Mouse (Mus musculus): ENCODE measurements around the gene Il3.
A peak's percentile ranks its signal among the peaks of the same experiment; 100 is the strongest.

DNA sequence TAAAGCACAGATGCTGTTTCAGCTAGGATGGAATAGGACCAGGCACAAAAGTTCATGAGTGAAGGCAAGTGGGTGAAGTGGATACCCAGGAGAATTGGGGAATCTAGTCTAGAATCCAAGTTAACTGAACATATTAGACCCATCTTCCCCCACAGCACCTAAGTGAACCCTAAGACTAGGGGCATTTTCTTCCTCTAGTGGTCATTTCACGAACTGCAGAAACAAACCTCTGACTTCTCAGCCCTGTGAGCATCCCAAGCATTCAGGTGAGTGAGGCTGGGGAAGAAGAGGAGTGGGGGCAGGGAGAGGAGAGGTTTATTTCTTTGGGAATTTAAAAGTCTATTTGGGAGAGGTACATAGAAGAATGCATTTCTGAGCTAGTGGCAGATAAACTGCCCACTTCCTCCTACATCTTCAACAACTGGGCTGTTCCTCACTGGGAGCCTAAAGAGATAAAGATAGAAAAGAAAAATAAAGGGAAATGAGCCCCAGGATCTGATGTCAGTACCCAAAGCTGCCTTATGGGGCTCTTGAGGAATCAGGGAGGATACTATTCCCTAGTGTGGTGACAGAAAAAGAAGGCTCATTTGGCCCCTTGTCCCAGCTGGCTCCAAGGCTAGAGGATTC lies 3.6 kb downstream of the Il3 start:
- TF ChIP-seq CTCF (IDR thresholded peaks at IDR 0.05; ENCODE audit: extremely low read depth, insufficient read depth, low read length) = 0 out of 2 replicates have a peak, but pooled peaks have one; percentile 0
- no peak for TF ChIP-seq POLR2A (IDR thresholded peaks at IDR 0.05; ENCODE audit: extremely low read depth, insufficient read depth, low read length)
